Mouse (Mus musculus) right cerebral cortex, postnatal 4 days (tissue): ENCODE results near the gene Zglp1.

Source experiments
- DNase-seq: peaks from one replicate; pipeline ENCODE4 v3.0.0-alpha.2; 2022

Gene Zglp1

GRCm38 (mm10) chr9:21022726-21023125 is 44.2 kb downstream of the Zglp1 start:
- DNase-seq = no peak

DNA sequence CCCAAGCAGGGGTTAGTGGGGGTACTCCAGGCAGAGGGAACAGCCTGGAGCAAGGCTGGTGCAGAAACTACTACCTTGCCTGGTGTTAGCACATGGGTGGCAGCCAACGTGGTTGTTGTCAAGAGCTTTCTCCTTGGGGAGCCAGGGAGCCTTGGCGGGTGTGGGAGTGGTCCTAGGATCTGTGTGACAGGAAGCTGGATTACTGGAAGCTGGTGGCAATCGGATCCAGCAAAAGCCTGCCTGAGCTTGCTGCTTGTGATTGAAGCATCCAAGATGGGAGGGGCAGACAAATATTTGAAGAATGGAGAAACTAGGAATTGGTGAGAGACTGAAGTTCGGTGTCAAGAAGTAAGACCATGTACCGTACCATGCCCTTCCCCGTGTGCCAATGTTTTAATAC is 44.6 kb downstream of the Zglp1 start:
- DNase-seq = no peak

DNA sequence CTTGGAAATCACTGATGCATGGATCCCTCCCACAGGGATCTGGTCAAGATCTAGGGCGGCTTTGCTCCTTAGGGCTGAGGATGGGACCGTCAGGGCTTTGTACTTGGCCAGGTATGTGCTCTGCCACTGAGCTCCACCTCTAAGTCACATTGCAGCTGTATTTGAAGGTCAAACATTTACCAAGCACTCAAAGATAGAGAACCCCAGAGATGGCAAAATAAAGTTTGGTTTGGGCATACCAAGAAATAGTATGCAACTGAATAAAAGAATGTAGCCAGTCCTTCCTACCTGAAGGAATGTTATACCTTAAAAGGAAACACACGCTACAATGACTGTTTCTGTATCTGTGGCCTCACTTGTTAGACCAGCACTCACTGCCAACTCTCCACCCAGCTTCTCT is 45.5 kb downstream of the Zglp1 start:
- no peak for DNase-seq

DNA sequence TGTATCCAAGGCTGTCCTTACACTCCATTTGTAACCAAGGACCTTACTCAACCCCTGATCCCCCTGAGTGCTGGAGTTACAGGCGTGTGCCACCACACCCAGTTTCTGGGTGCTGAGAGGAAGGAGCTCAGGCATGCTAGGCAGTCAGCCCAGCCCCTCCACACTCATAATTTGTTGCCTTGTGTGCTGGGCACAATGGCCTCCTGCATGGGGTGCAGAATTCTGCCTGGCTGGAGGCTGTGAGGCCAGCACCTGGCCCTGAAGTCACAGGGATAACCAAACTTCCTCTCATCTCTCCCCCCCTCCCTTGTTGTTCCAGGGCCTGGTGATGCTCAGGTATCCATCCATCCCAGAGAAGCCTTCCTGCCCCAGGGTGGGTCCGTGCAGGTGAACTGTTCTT is 48.3 kb downstream of the Zglp1 start:
- DNase-seq = no peak

DNA sequence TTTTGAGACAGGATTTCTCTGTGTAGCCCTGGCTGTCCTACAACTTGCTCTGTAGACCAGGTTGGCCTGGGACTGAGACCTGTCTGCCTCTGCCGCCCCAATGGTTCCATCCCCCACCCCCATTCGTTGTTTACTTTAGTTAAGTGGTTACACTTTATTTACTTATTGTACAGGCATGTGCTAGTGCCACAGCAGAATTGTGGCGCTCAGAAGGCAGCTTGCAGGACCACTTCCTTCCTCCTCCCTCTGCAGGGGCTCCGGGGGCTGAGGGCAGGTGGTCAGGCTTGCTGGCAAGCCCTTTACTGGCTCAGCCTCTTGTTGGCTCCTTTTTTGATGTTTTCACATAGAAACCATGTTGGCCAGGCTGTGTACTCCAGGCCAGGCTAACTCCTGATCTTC is 49.7 kb downstream of the Zglp1 start:
- no peak for DNase-seq

DNA sequence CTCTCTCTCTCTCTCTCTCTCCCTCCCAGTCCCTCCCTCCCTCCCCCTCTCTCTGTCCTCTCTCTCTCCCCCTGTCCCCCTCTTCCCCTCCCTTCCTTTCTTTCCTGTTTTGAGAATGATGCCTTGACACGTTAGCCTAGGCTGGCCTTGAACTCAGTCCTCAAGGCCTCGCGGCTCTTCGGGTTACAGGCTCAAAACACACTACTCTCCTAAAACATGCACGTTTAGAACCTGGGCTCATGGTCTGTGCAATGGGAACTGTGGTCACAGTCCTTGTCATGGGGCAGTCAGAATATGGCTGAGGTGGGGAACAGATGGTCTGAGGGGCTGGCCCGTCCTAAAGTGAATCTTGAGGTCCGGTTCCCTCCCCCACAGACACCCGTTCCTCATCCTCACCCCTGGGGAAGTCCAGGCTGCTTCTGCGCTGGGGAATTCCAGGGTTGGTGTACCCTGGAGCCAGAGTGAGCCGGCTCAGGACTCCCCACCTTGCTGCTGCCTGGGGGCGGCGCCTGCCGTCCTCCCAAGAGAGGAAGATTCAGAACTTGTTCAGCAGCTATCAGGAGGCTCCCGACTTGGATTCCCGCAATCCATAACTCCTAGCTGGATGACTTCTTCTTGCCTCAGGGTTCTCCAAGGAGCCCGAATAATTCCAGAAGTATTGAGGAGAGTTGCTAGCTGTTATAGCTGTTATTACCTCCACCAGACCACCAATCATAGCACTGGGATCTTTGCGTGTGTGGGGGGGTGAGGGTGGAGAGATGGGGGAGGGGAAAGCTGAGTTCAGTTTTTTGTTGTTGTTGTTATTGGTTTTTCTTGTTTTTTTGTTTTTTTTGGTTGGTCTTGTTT is 50.3 kb downstream of the Zglp1 start:
- DNase-seq = no peak

GRCm38 (mm10) chr9:21015571-21016130 is 51.2 kb downstream of the Zglp1 start, which contains the start of gene Icam1:
TSS of gene Icam1 (plus strand) at chr9:21015985.
- no peak for DNase-seq

GRCm38 (mm10) chr9:21014691-21015570 is 52.0 kb downstream of the Zglp1 start:
- no peak for DNase-seq
